Mouse (Mus musculus): ENCODE data around the gene Wwc2. TPM values are rescaled to one million over a fixed set of nuclear protein-coding genes. Genes with fewer than 3 reads are reported as not detected.
A peak's percentile ranks its signal among the peaks of the same experiment; 100 is the strongest.

The Wwc2 gene
- polyA plus RNA-seq, 1 experiment from 2014 or later: 19.2 TPM

DNA sequence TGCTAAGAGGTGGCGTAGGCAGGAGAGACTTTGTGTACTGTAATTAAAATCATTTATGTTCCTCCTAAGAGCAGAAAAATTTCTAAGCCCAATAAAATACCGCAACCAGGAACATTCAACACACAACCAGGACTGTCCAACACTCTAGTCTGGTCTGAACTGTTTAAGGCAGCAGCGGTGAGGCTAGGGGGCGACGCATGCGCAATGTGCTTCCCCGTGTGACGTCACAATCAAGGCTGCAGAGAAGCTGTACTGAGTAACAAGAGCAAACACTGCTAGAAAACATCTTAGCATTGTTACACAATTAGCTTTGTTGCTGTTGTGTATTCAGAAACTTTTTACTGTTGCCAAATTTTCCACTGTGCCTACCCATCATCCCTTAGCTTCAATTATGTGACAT, 18.2 kb upstream of the Wwc2 start:
- Histone ChIP-seq H3K9me3 (no peaks in the 10 kb centered on the region), H3K27me3 (ENCODE audit: insufficient read depth, poor library complexity, severe bottlenecking) (no peaks in the 10 kb centered on the region)
- 72% methylated on average over 8 of the region's 8 CpGs for WGBS

DNA sequence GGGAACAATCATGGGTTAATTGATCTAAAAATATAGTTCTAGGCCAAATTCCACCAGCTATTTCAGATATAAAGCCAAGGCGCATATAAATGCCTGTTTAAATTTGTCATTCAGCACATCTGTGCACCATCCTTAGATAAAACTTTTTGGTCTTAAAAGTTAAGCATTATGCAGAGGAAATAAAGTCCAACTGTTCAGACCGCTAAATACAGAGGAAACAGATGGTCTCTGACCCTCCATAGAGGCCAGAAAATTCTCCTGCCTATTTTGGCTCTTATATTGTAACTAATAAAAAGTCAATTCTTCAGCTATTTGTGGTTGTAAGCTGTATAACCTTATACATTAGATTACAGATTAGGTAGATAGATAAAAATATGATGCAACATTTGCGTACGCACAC, 16.1 kb upstream of the Wwc2 start:
- Histone ChIP-seq H3K36me3 (no peaks in the 10 kb centered on the region), H3K27ac (no peak overlapping the region), H3K4me1 (no peaks in the 10 kb centered on the region), H3K27me3 (ENCODE audit: insufficient read depth, poor library complexity, severe bottlenecking) (no peaks in the 10 kb centered on the region), H3K9me3 (no peaks in the 10 kb centered on the region), H3K4me3 (no peak overlapping the region)
- WGBS: 91% methylated on average over 4 of the region's 4 CpGs
- no peak for DNase-seq (ENCODE audit: low spot score)

More for the DNA sequence above, 18.2 kb upstream of the Wwc2 start:
- H3K27ac ChIP-seq: no peak overlapping the region
- no peaks in the 10 kb centered on the region for H3K36me3 ChIP-seq
- H3K4me3 ChIP-seq: no peak overlapping the region
- DNase-seq (ENCODE audit: low spot score): no peak
- H3K4me1 ChIP-seq: no peaks in the 10 kb centered on the region

GRCm38 (mm10) chr8:48002551-48002950, 11.8 kb upstream of the Wwc2 start:
- WGBS: 85% methylated on average over 8 of the region's 8 CpGs
- DNase-seq (ENCODE audit: low spot score): no peak
- Histone ChIP-seq H3K4me3 (no peak overlapping the region), H3K27me3 (ENCODE audit: insufficient read depth, poor library complexity, severe bottlenecking) (no peaks in the 10 kb centered on the region), H3K4me1 (no peaks in the 10 kb centered on the region), H3K36me3 (no peaks in the 10 kb centered on the region), H3K27ac (no peak overlapping the region), H3K9me3 (no peaks in the 10 kb centered on the region)

- Histone ChIP-seq H3K9me3 (no peaks in the 10 kb centered on the region), H3K4me3 (no peak overlapping the region), H3K27ac (no peak overlapping the region), H3K36me3 (no peaks in the 10 kb centered on the region), H3K4me1 (no peaks in the 10 kb centered on the region), H3K27me3 (ENCODE audit: insufficient read depth, poor library complexity, severe bottlenecking) (no peaks in the 10 kb centered on the region)
- 96% methylated on average over 6 of the region's 6 CpGs for WGBS
- DNase-seq (ENCODE audit: low spot score): no peak
These were observed 10.7 kb upstream of the Wwc2 start for GRCm38 (mm10) chr8:48001395-48001794.

GRCm38 (mm10) chr8:47996712-47997111, 6.0 kb upstream of the Wwc2 start:
- H3K36me3 ChIP-seq: no peaks in the 10 kb centered on the region
- no peak overlapping the region for H3K4me3 ChIP-seq
- 39% methylated on average over 1 of the region's 1 CpGs for WGBS
- H3K9me3 ChIP-seq: no peaks in the 10 kb centered on the region
- H3K27ac ChIP-seq: no peak overlapping the region
- H3K27me3 ChIP-seq (ENCODE audit: insufficient read depth, poor library complexity, severe bottlenecking): no peaks in the 10 kb centered on the region
- peaks cover 21% of the 10 kb centered on the region for H3K4me1 ChIP-seq
- DNase-seq (ENCODE audit: low spot score): no peak

DNA sequence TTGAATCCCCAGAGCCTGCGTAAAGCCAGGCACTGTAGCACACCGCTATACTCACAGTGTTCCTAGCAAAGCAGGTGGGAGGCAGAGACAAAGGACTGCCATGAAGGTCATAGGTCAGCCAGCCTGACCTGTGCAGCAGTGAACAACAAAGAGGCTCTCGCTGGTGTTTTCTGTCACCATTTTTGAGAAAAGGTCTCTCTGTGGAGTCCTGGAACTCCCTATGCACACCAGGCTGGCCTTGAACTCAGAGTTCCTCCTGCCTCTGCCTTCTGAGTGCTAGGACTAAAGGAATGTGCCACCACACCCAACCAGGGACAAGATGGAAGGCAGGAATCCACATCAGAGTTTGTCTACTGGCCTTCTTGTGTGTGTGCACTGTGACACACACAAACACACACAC, 5.4 kb upstream of the Wwc2 start:
- Histone ChIP-seq H3K36me3 (no peaks in the 10 kb centered on the region), H3K27ac (no peak overlapping the region), H3K27me3 (ENCODE audit: insufficient read depth, poor library complexity, severe bottlenecking) (no peaks in the 10 kb centered on the region), H3K4me3 (no peak overlapping the region), H3K4me1 (peaks cover 27% of the 10 kb centered on the region), H3K9me3 (no peaks in the 10 kb centered on the region)
- 98% methylated on average over 3 of the region's 3 CpGs for WGBS
- no peak for DNase-seq (ENCODE audit: low spot score)

GRCm38 (mm10) chr8:47995391-47995790, 4.7 kb upstream of the Wwc2 start:
- peak overlapping the region; percentile 43; the same call in 1 of the 2 replicates for H3K4me3 ChIP-seq
- no peaks in the 10 kb centered on the region for H3K9me3 ChIP-seq
- H3K27ac ChIP-seq: peak overlapping the region; percentile 84; the same call in 1 of the 2 replicates
- H3K27me3 ChIP-seq (ENCODE audit: insufficient read depth, poor library complexity, severe bottlenecking): no peaks in the 10 kb centered on the region
- no peaks in the 10 kb centered on the region for H3K36me3 ChIP-seq
- 83% methylated on average over 6 of the region's 6 CpGs for WGBS
- DNase-seq (ENCODE audit: low spot score): no peak
- peaks cover 28% of the 10 kb centered on the region for H3K4me1 ChIP-seq

DNA sequence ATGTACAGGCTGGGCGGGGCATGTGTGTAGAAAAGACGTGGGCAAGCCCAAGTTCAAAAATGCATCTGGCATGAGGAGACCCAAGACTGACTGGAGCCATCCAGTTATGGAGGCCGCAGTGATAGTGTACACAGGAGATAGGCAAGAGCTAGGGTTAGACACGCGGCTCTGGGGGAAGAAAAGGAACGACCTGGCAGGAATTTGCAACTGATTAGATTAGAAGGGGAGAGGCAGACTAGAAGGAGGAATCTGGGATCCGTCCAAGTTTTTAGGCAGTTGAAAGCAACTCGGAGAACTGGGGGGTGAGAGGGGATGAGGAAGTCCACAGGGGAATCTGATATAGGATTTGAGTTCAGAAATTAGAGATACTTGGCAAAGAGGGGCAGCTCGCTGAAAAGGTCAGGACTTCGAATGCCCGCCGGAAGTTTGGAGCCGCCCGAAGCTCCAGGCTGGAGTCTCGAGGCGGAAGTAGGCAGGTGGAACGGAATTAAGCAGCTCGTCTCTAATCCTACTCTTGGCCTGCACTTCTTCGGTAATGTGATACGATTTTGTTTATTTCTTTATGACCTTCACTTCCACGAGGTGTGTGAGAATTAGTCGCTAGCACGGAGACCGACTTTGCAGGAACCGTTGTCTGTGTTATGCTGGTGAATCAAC, 4.0 kb upstream of the Wwc2 start:
- peak overlapping the region; percentile 84 for H3K27ac ChIP-seq
- 23% methylated on average over 25 of the region's 25 CpGs for WGBS
- no peaks in the 10 kb centered on the region for H3K27me3 ChIP-seq (ENCODE audit: insufficient read depth, poor library complexity, severe bottlenecking)
- H3K36me3 ChIP-seq: no peaks in the 10 kb centered on the region
- H3K4me3 ChIP-seq: peak overlapping the region; percentile 43
- DNase-seq (ENCODE audit: low spot score): peak; percentile 83
- no peaks in the 10 kb centered on the region for H3K9me3 ChIP-seq
- peaks cover 31% of the 10 kb centered on the region for H3K4me1 ChIP-seq

DNA sequence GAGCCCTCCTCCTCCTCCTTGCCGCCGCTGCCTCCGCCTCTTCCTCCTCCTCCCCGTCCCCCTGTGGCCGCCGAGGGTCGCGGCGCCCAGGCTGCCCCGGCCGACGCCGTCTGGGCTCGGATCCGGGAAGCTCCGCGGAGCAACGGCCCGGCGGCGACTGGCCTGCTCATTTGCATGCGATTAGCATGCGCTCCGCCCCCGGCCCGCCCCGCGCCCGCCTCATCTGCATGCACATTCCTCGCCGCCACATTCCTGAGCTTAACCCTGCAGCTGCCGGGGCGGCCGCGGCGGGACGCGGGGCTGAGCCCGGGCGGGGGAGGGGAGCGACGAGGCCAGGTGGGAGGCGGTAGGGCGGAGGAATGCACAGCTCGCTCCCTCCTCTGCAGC, 345 bp downstream of the Wwc2 start:
- WGBS: under 1% methylated on average over 43 of the region's 45 CpGs
- peak; percentile 98 for DNase-seq (ENCODE audit: low spot score)
- no peaks in the 10 kb centered on the region for H3K27me3 ChIP-seq (ENCODE audit: insufficient read depth, poor library complexity, severe bottlenecking)
- peaks cover 66% of the 10 kb centered on the region for H3K4me1 ChIP-seq
- peak overlapping the region; percentile 99 for H3K27ac ChIP-seq
- H3K9me3 ChIP-seq: no peaks in the 10 kb centered on the region
- peak overlapping the region; percentile 99 for H3K4me3 ChIP-seq
- H3K36me3 ChIP-seq: no peaks in the 10 kb centered on the region

- peak overlapping the region; percentile 99 for H3K27ac ChIP-seq
- DNase-seq (ENCODE audit: low spot score): no peak
- no peaks in the 10 kb centered on the region for H3K27me3 ChIP-seq (ENCODE audit: insufficient read depth, poor library complexity, severe bottlenecking)
- H3K36me3 ChIP-seq: no peaks in the 10 kb centered on the region
- WGBS: under 1% methylated on average over 60 of the region's 66 CpGs
- H3K4me1 ChIP-seq: peaks cover 66% of the 10 kb centered on the region
- no peaks in the 10 kb centered on the region for H3K9me3 ChIP-seq
- H3K4me3 ChIP-seq: peak overlapping the region; percentile 99
These were observed 904 bp downstream of the Wwc2 start for GRCm38 (mm10) chr8:47989655-47990385.

DNA sequence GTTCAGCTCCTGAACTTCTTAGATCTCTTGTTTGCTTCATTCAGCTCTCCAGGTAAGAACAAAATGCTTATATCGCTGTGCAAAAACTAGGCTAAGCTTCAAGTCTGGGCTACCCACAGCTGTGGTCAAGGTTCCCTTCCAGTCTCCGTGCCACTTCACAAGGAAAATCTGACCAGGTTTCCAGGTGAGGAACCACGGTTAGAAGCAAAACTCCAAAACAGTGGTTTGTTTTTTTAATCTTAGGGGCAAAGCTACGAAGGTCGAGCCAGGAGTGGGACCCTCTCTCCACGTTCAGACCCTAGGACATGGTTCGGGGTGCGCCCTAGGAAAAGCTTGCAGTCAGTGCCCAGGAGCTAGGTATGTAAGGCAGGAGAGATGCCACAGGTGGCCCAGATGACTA, 1.5 kb downstream of the Wwc2 start:
- no peaks in the 10 kb centered on the region for H3K27me3 ChIP-seq (ENCODE audit: insufficient read depth, poor library complexity, severe bottlenecking)
- no peaks in the 10 kb centered on the region for H3K9me3 ChIP-seq
- peak overlapping the region; percentile 99 for H3K27ac ChIP-seq
- H3K4me1 ChIP-seq: peaks cover 62% of the 10 kb centered on the region
- DNase-seq (ENCODE audit: low spot score): no peak
- peak overlapping the region; percentile 99 for H3K4me3 ChIP-seq
- H3K36me3 ChIP-seq: no peaks in the 10 kb centered on the region
- WGBS: 10% methylated on average over 8 of the region's 8 CpGs

GRCm38 (mm10) chr8:47988111-47988510, 2.6 kb downstream of the Wwc2 start:
- Histone ChIP-seq H3K36me3 (no peaks in the 10 kb centered on the region), H3K4me3 (peak overlapping the region; percentile 99), H3K4me1 (peaks cover 61% of the 10 kb centered on the region), H3K27me3 (ENCODE audit: insufficient read depth, poor library complexity, severe bottlenecking) (no peaks in the 10 kb centered on the region), H3K9me3 (no peaks in the 10 kb centered on the region), H3K27ac (no peak overlapping the region)
- DNase-seq (ENCODE audit: low spot score): no peak
- WGBS: 84% methylated on average over 15 of the region's 15 CpGs

DNA sequence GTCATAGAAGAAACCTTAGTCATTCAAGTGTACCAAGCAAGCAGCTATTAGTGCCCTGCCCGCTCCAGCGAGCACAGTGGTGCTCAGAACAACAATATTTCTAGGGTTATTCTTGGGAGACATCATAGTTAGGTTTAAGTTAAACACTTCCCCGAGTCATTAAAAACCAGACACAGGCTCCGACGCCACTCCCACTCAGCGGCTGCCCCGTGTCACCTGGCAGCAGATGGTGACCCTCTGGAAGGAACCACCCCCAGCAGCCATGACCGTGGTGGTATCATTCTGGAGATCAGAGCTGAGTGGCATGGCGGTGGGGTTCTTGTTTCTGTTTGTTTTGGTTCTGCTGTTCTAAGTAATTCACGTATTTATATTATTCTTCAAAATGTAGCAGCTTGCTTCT, 5.1 kb downstream of the Wwc2 start:
- Histone ChIP-seq H3K9me3 (no peaks in the 10 kb centered on the region), H3K36me3 (no peaks in the 10 kb centered on the region), H3K4me3 (no peak overlapping the region), H3K27me3 (ENCODE audit: insufficient read depth, poor library complexity, severe bottlenecking) (no peaks in the 10 kb centered on the region), H3K27ac (no peak overlapping the region), H3K4me1 (peaks cover 47% of the 10 kb centered on the region)
- no peak for DNase-seq (ENCODE audit: low spot score)
- 67% methylated on average over 10 of the region's 10 CpGs for WGBS
